Mouse (Mus musculus): ENCODE data around the gene Olfr1238. TPM values are rescaled to one million over a fixed set of nuclear protein-coding genes. Genes with fewer than 3 reads are reported as not detected.

Gene Olfr1238
- not detected in 2 replicates for polyA plus RNA-seq (2015; fragmentation: Nextera tagmentation; extraction: Ambion mirVana)

- Histone ChIP-seq H3K4me3 (no peak within 1 kb of the TSS), H3K27me3 (no peaks in the 10 kb centered on the region), H3K27ac (no peak within 1 kb of the TSS), H3K4me1 (no peaks in the 10 kb centered on the region), H3K9me3 (no peaks in the 10 kb centered on the region), H3K9ac (no peak within 1 kb of the TSS), H3K4me2 (no peak within 1 kb of the TSS), H3K36me3 (no peaks in the 10 kb centered on the region)
- 92% methylated on average over 2 of the region's 2 CpGs for WGBS
- no peak for ATAC-seq (ENCODE audit: borderline replicate concordance, extremely low read depth, low FRiP score, low TSS enrichment)
Measured at GRCm38 (mm10) chr2:89409576-89409975, at the start of gene Olfr1238. Olfr1238 (minus strand) TSS chr2:89409676.

GRCm38 (mm10) chr2:89442900-89443299, 33.4 kb upstream of the Olfr1238 start, which contains the start of gene Olfr1240:
Olfr1240 (minus strand) TSS chr2:89443000.
- H3K9me3 ChIP-seq = no peaks in the 10 kb centered on the region
- no peaks in the 10 kb centered on the region for H3K4me1 ChIP-seq
- H3K4me2 ChIP-seq = no peak within 1 kb of the TSS
- no peaks in the 10 kb centered on the region for H3K36me3 ChIP-seq
- WGBS = 71% methylated on average over 3 of the region's 3 CpGs
- no peak for ATAC-seq (ENCODE audit: borderline replicate concordance, extremely low read depth, low FRiP score, low TSS enrichment)
- no peak within 1 kb of the TSS for H3K27ac ChIP-seq
- no peak within 1 kb of the TSS for H3K9ac ChIP-seq
- H3K27me3 ChIP-seq = no peaks in the 10 kb centered on the region
- no peak within 1 kb of the TSS for H3K4me3 ChIP-seq

- WGBS = 95% methylated on average over 2 of the region's 2 CpGs
- no peak within 1 kb of the TSS for H3K9ac ChIP-seq
- no peaks in the 10 kb centered on the region for H3K27me3 ChIP-seq
- H3K9me3 ChIP-seq = no peaks in the 10 kb centered on the region
- H3K4me2 ChIP-seq = no peak within 1 kb of the TSS
- no peaks in the 10 kb centered on the region for H3K4me1 ChIP-seq
- H3K36me3 ChIP-seq = no peaks in the 10 kb centered on the region
- no peak within 1 kb of the TSS for H3K4me3 ChIP-seq
- ATAC-seq (ENCODE audit: borderline replicate concordance, extremely low read depth, low FRiP score, low TSS enrichment) = no peak
- H3K27ac ChIP-seq = no peak within 1 kb of the TSS
Measured at GRCm38 (mm10) chr2:89420307-89420706, 10.8 kb upstream of the Olfr1238 start, which contains the start of gene Olfr1239. Olfr1239 (minus strand) TSS chr2:89420407.

GRCm38 (mm10) chr2:89414557-89414956, 5.1 kb upstream of the Olfr1238 start:
- H3K27ac ChIP-seq = no peak overlapping the region
- H3K4me2 ChIP-seq = no peak overlapping the region
- H3K4me3 ChIP-seq = no peak overlapping the region
- H3K9ac ChIP-seq = no peak overlapping the region
- H3K36me3 ChIP-seq = no peaks in the 10 kb centered on the region
- 87% methylated on average over 1 of the region's 1 CpGs for WGBS
- H3K9me3 ChIP-seq = no peaks in the 10 kb centered on the region
- no peaks in the 10 kb centered on the region for H3K27me3 ChIP-seq
- ATAC-seq (ENCODE audit: borderline replicate concordance, extremely low read depth, low FRiP score, low TSS enrichment) = no peak
- no peaks in the 10 kb centered on the region for H3K4me1 ChIP-seq

- no peak for ATAC-seq (ENCODE audit: borderline replicate concordance, extremely low read depth, low FRiP score, low TSS enrichment)
- H3K4me2 ChIP-seq = no peak overlapping the region
- 75% methylated on average over 1 of the region's 1 CpGs for WGBS
- H3K27me3 ChIP-seq = no peaks in the 10 kb centered on the region
- H3K4me3 ChIP-seq = no peak overlapping the region
- no peaks in the 10 kb centered on the region for H3K9me3 ChIP-seq
- H3K36me3 ChIP-seq = no peaks in the 10 kb centered on the region
- no peak overlapping the region for H3K27ac ChIP-seq
- no peaks in the 10 kb centered on the region for H3K4me1 ChIP-seq
- no peak overlapping the region for H3K9ac ChIP-seq
Measured at GRCm38 (mm10) chr2:89400882-89401281, 8.6 kb downstream of the Olfr1238 start.

- Histone ChIP-seq H3K27ac (no peak within 1 kb of the TSS), H3K4me3 (no peak within 1 kb of the TSS), H3K36me3 (no peaks in the 10 kb centered on the region), H3K27me3 (no peaks in the 10 kb centered on the region), H3K9me3 (no peaks in the 10 kb centered on the region), H3K4me1 (no peaks in the 10 kb centered on the region), H3K4me2 (no peak within 1 kb of the TSS), H3K9ac (no peak within 1 kb of the TSS)
- no peak for ATAC-seq (ENCODE audit: borderline replicate concordance, extremely low read depth, low FRiP score, low TSS enrichment)
- 83% methylated on average over 4 of the region's 4 CpGs for WGBS
Measured at GRCm38 (mm10) chr2:89364765-89365164, 44.7 kb downstream of the Olfr1238 start, which contains the start of gene Olfr1234. Olfr1234 (minus strand) TSS chr2:89364865.

Other genes with a start within 250 kb of the Olfr1238 start
- not detected in 2 replicates for gene Olfr1224-ps1, start 245.6 kb downstream of the Olfr1238 start, polyA plus RNA-seq (2015; fragmentation: Nextera tagmentation; extraction: Ambion mirVana)
- not detected in 2 replicates for gene Olfr1225, start 235.0 kb downstream of the Olfr1238 start, polyA plus RNA-seq (2015; fragmentation: Nextera tagmentation; extraction: Ambion mirVana)
- not detected in 2 replicates for gene Olfr1226, start 209.6 kb downstream of the Olfr1238 start, polyA plus RNA-seq (2015; fragmentation: Nextera tagmentation; extraction: Ambion mirVana)
- gene Olfr1228, start 155.6 kb downstream of the Olfr1238 start, polyA plus RNA-seq (2015; fragmentation: Nextera tagmentation; extraction: Ambion mirVana) = not detected in 2 replicates
- not detected in 2 replicates for gene Olfr1229, start 121.7 kb downstream of the Olfr1238 start, polyA plus RNA-seq (2015; fragmentation: Nextera tagmentation; extraction: Ambion mirVana)
- gene Olfr1230, start 112.4 kb downstream of the Olfr1238 start, polyA plus RNA-seq (2015; fragmentation: Nextera tagmentation; extraction: Ambion mirVana) = not detected in 2 replicates
- not detected in 2 replicates for gene Olfr1231, start 102.6 kb downstream of the Olfr1238 start, polyA plus RNA-seq (2015; fragmentation: Nextera tagmentation; extraction: Ambion mirVana)
- gene Olfr1232, start 80.0 kb downstream of the Olfr1238 start, polyA plus RNA-seq (2015; fragmentation: Nextera tagmentation; extraction: Ambion mirVana) = not detected in 2 replicates
- not detected in 2 replicates for gene Olfr1233, start 67.3 kb downstream of the Olfr1238 start, polyA plus RNA-seq (2015; fragmentation: Nextera tagmentation; extraction: Ambion mirVana)
- gene Olfr1234, start 44.8 kb downstream of the Olfr1238 start, polyA plus RNA-seq (2015; fragmentation: Nextera tagmentation; extraction: Ambion mirVana) = not detected in 2 replicates
- gene Olfr1239, start 10.7 kb upstream of the Olfr1238 start, polyA plus RNA-seq (2015; fragmentation: Nextera tagmentation; extraction: Ambion mirVana) = not detected in 2 replicates
- gene Olfr1240, start 33.3 kb upstream of the Olfr1238 start, polyA plus RNA-seq (2015; fragmentation: Nextera tagmentation; extraction: Ambion mirVana) = not detected in 2 replicates
- not detected in 2 replicates for gene Olfr1241, start 77.5 kb upstream of the Olfr1238 start, polyA plus RNA-seq (2015; fragmentation: Nextera tagmentation; extraction: Ambion mirVana)
- gene Olfr1242, start 88.7 kb upstream of the Olfr1238 start, polyA plus RNA-seq (2015; fragmentation: Nextera tagmentation; extraction: Ambion mirVana) = not detected in 2 replicates
- not detected in 2 replicates for gene Olfr1243, start 121.8 kb upstream of the Olfr1238 start, polyA plus RNA-seq (2015; fragmentation: Nextera tagmentation; extraction: Ambion mirVana)
- gene Olfr1245, start 168.8 kb upstream of the Olfr1238 start, polyA plus RNA-seq (2015; fragmentation: Nextera tagmentation; extraction: Ambion mirVana) = not detected in 2 replicates
- gene Olfr1246, start 183.5 kb upstream of the Olfr1238 start, polyA plus RNA-seq (2015; fragmentation: Nextera tagmentation; extraction: Ambion mirVana) = not detected in 2 replicates
- not detected in 2 replicates for gene Olfr1247, start 204.5 kb upstream of the Olfr1238 start, polyA plus RNA-seq (2015; fragmentation: Nextera tagmentation; extraction: Ambion mirVana)
- gene Olfr1248, start 208.6 kb upstream of the Olfr1238 start, polyA plus RNA-seq (2015; fragmentation: Nextera tagmentation; extraction: Ambion mirVana) = not detected in 2 replicates
- not detected in 2 replicates for gene Olfr1249, start 225.3 kb upstream of the Olfr1238 start, polyA plus RNA-seq (2015; fragmentation: Nextera tagmentation; extraction: Ambion mirVana)